Mouse (Mus musculus): ENCODE measurements around the gene Fam198b. TPM values are rescaled to one million over a fixed set of nuclear protein-coding genes. Genes with fewer than 3 reads are reported as not detected.
"Not testable (repeated sequence)": the region's sequence is repeated elsewhere in the genome, so short reads cannot be mapped to it uniquely, and the experiment has no call there.

Fam198b gene
- total RNA-seq, 2 experiments from 2014 or later, result 3.4 to 4.1 TPM

DNA sequence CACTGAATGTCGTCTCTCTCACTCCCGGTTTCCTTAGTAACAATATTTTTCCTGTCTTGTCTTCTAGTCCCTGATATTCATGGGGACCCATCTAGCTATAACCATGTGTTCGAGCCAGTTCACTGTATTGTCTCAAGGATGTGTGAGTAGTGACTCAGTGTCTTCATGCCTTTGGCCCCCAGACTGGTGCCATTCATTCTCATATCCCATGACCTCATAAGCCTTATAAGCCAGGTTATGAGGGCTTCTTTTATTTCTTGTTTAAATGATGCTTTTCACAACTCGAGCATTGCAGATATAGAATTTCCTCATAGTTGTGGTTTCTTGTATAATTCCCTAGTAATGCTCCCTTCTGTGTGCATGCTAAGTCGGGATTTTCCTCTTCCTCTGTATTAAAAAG, 31.9 kb downstream of the Fam198b start:
- intact Hi-C loops (cut with DNase I), result no loop called here
- no peak for DNase-seq

DNA sequence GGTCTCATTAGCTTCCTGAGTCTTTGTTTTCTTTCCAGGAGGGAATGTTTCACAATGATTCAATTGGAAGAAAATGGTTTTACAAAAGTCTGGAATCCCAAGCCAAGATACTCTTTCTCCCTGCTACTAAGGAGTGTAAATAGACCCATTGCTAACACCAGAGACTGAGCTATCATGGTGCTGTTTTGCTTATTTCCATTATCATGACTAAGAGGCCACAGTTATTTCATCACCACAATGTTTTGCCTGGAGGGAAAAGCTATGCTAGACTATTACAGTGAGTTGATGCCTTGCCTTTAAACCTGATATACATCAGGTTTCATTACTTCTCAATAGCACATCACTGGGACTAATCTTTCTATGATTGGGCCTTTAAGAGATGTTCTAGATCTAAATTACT, 34.4 kb downstream of the Fam198b start:
- intact Hi-C loops (cut with DNase I), result no loop called here
- no peak for DNase-seq

DNA sequence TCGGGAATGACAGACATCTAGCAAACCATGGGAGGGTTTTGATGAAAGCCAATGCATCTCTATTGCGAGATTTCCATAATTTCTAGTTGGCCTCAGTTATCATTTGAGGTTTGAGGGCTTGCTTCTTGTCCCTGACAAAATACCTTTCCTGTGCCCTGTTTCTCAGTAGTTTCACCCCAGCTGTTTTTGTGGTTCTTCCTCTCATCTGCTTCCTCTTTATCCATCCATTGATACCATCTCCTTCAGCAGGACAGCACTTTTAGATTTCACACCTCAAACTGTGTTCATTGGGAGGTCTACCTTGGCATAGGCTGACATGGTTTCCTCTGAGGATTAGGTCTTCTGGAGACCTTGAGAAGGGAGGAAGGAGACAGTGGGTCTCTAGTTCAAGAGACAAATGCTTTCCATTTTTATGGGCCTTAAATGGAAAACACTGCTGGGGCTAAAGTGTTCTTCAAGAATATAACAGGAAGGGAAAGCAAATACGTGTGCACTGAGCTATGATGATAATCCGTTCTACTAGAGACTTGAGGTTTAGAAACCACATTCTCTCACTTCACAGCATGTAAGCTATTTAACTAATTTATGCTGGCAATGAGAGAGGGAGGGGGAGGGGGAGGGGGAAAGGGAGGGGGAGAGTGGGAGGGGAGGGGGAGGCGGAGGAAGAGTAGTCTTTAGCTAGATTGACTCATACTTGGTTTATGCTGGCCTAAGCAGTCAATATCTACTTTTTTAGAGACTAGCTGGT, 41.8 kb downstream of the Fam198b start:
- no peak for DNase-seq
- intact Hi-C loops (cut with DNase I), result no loop called here

DNA sequence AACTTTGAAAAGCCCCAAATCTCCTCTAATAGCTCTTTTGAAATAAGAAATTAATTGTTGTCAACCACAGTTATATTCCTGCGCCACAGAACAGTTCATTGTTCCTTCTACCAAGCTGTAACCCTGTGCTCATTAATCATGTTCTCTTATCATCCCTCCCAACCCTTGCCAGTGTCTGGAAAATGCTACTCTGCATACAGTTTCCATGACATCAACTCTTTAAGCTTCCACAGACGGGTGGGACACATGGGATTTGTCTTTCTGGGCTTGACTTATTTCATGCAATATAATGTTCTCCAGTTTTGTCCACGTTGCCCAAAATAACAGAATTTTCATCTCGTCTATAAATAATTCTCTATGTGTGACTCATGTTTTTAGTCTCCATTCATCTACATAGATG, 42.7 kb downstream of the Fam198b start:
- intact Hi-C loops (cut with DNase I), result no loop called here
- DNase-seq, result no peak

DNA sequence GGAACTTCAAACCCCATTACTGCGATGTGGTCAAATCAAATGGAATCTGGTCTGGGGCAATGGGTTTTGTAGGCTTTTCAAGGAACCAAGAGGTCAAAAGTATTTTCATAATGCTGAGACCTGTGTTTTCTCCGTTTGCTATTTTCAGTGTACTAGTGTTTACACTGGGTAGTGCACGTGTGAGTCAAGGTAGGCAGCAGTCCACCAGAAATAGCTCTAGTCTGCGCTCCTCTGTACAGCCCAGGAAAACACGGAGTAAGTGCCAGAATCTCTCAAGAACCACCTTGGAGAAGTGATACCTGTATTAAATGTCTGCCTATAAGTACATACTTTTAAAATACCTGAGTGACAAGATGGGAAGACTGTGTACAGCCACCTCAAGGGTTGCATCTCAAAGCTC, 44.1 kb downstream of the Fam198b start:
- intact Hi-C loops (cut with DNase I), result no loop called here
- no peak for DNase-seq

DNA sequence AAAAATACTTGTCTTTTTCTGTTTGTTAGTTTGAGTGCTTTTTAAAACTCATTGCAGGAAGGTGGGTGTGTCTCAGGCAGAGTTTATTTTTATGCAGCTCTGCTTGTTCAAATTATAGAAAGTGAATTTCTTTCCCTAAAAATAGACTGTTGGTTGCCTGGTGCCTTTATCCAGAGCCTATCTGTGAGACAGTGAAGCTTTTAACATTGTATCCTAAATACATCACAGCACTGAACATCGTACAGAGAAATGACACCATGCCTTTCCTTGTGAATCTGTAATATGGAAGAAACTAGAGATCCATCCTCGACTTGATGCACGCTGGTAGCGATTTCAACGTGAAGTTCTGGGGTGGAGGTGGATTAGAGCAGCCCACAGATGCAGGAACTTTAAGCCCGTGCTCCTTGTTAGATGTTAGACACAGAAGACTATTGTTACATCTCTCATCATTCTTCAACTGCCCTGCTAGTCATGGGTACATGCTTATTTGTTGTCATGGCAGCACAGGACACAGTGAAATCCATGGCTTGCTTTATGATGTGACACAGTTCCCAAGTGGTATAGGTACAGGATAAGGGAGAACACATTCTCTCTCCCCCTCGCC, 45.9 kb downstream of the Fam198b start:
- intact Hi-C loops (cut with DNase I), result no loop called here
- DNase-seq, result no peak

DNA sequence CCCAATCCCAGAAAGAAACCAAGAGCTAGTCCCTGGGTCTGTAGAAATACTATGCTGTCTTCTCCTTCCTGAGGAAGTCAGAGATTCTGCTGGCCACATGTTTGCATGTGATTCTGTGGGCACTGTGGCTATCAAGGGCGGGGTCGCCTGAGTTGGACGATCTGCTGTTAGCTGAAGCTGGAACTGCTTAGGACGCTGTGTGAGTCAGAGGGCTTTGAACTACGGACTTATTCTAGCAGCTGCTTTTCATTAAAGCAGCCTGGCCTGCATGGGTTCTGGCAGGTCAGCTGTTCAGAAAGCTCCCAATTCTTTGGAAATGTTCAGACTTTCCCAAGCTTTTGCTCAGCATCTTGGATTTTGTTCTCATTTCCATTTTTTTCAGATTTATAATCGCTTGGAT, 51.9 kb downstream of the Fam198b start:
- no peak for DNase-seq
- intact Hi-C loops (cut with DNase I), result no loop called here

DNA sequence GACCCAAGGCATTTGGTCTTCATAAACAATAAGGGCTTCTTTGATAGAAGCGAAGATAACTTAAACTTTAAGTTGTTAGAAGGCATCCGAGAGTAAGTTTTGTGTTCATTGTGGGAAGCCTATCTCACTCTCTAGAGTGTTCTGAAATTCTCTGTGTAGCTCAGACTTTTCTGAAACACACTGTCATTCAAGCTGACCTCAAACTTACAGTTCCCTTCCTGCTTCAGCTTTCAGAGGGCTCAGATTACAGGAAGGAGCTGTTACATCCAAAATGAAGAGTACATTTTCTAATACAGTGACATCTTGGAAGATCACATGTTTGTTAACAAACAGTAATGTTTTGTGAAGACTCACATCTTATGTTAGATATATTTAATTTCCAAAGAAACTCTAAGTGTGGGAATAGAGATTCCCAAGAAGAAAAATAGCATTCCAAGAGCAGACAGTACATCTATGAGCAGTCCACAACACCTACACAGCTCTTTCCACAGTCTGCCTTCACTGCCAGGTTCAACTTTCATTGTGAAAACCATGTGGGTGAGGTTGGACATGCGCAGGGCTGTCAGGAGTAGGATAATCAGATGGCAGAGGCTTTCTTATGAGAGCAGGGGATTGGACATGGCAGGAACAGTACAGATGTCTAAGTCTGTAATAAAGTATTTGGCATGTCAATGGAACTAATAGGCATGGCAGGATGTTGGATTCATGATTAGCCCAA, 52.6 kb downstream of the Fam198b start:
- intact Hi-C loops (cut with DNase I), result no loop called here
- no peak for DNase-seq

DNA sequence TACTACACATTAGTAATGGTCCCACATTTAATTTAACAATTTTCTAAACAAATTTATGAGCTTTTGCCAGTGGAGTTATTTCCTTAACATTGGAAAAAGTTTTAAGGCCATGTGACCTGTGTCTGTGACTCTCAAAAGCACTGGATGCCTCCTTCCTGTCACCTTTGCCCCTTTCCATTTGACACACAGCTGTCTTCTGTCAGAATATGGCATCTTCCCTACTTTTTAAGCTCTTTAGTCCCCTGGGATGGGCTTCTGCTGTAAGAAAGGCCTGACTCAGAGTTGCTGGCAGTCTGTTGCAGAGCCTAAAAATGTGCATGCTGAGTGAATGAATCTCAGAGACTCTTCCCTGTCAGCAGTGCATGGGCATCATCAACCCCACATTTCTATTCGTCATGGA, 63.4 kb downstream of the Fam198b start:
- no peak for DNase-seq
- intact Hi-C loops (cut with DNase I), result no loop called here

DNA sequence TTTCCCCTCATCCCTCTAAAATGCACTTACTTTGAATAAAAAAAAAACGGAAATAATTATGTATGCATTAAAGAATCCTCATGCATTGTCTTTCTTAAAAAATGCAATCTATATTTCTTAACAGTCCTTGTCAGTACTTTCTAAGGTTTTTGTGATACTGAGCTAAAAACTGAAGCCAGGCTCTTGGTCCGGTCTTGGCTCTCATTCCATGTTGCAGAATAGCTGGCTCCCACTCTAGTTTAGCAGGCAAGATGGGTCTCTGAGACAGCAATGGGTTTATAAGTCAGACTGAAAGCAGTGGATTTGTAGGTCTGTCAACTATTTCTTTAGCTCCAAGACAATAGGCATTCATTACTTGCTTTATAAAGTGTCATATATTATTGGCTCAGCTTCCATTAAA, 63.8 kb downstream of the Fam198b start:
- intact Hi-C loops (cut with DNase I), result no loop called here

DNA sequence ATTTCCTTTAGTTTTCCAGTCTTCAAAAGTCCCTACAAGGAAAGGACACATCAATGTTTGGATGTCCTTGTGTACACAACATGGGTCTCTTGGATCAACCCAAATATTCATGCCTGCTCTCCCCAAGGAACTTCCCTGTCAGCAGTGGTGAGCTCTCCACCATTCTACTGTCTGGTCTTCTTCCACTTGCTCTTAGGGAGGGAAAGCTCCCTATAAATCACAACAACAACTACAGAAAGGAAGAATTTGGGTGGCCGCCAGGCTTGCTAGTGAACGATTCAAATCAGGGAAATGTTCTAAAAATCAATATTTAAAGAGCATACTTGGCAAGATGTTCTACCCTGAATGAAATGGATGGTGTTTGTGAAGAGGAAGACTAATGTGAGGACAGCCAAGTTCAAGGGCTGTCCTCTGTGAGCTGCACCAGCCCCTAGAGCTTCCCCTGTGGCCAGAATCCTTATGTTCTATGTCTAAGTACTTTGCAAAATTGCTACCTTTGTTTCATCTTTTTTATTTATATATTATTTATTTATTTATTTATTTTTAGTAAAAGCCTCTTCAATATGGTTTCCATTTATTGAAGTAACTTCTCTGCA, 68.9 kb downstream of the Fam198b start:
- no peak for DNase-seq
- intact Hi-C loops (cut with DNase I), result no loop called here

More for the DNA sequence above, 63.8 kb downstream of the Fam198b start:
- no peak for DNase-seq

DNA sequence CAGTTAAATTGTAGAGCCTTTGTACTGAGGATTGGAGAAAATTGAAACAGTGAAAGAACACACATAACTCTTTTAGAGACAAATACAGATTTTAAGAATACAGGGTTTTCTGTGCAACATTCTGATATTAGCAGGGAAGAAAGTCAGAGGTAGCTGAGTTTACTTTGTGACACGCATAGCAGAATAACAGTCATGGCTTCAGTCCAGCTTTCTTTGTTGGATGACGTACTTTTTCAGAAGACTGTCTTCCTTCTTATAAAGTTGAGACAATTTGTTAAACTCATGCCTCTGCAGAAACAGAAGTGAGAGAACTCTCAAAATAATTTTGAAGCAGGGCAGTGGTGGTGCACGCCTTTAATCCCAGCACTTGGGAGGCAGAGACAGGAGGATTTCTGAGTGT, 70.9 kb downstream of the Fam198b start:
- intact Hi-C loops (cut with DNase I), result no loop called here
- DNase-seq, result no peak

DNA sequence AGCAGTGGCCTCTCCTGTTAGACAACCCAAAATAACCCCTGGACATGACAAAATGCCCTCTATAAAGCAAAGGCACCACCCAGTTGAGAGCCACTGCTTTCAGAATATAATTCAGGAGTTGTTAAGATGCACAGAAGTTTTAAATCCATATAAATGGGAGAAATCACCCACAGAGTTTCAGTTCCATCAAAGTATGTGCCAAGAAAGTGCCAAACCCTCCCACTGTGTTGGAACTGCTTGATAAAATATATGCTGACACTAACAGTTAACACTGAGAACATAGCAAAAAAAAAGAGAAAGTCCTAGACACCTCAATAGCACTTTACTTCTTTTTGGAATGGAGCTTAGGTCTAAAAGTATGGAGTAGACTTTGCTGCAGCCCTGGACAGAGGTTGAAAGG, 72.5 kb downstream of the Fam198b start:
- intact Hi-C loops (cut with DNase I), result no loop called here

DNA sequence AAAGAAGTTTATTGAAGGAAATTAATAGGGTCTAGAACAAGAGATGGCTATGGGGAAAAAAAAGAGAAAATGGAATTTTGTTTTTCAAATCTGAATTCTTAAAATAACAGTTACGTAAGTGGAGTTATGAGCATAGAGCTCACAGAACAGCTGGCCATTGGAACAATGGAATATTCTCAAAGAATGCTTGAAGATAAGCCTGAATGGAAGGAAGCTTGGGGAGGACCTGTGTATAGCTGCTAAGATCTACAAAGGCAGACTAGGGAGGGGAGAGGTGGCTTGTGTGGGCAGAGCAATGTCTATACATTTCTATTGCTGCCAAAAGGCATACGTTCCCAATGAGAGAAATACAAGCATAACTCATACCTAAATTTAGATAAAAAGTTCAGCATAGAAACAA, 73.4 kb downstream of the Fam198b start:
- intact Hi-C loops (cut with DNase I), result no loop called here
- no peak for DNase-seq

More for the DNA sequence above, 72.5 kb downstream of the Fam198b start:
- DNase-seq, result peak; percentile 10

DNA sequence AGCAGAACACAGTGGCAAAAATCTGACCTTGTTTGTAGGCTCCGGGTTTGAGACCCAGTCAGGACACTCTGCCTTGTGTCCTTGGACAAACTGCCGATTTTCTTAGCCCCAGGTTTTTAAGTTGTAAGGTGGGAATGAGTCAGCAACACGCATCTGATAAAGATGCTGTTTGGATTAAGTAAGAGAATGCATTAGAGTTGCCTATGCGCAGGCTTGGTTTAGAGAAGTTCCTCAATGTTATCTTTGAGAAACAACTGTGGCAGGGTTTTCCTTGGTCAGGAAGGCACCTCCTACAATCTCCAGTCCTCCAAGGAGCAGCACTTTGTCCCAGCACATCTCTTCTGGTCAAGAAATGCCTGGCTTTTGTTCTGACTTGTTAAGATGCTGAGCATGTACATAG, 82.4 kb downstream of the Fam198b start:
- intact Hi-C loops (cut with DNase I), result no loop called here
- DNase-seq, result no peak

DNA sequence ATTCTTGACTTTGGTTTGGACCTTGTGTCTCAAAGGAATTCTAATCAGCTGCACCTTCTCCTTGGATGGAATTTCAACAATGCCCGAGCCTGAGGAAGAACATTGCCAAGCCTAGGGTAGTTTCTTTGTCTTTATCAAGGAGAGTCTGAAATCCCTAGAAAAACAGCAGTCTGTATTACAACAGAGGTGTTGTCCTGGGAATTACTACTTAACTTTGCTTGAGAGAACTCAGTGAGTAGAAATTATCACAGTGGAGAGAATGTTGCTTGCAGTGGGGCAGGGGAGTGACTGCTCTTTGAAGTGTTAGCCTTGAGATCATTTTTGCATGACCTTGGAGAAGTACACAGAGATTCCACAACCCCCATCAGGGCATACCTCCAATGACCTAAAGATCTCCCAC, 83.0 kb downstream of the Fam198b start:
- DNase-seq, result no peak
- intact Hi-C loops (cut with DNase I), result no loop called here

DNA sequence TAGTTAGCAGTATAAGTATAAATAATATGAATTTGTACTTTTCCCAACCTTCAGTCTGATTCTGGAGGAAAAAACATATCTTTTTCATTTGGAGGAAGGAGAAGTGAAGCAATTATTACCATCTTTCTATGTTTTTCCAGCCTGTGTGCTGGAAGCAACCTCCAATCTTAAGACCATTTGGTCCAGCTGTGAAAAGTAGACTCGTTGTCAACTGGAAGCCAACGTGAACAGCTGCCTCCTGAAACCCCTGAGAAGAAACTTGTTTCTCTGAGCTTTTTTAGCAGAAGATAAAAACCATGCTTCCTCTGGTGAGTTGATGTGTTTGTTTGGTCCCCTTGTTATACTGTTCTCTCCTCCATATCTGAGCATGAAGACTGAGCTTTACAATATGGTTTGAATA, 84.1 kb downstream of the Fam198b start:
- no peak for DNase-seq
- intact Hi-C loops (cut with DNase I), result no loop called here

DNA sequence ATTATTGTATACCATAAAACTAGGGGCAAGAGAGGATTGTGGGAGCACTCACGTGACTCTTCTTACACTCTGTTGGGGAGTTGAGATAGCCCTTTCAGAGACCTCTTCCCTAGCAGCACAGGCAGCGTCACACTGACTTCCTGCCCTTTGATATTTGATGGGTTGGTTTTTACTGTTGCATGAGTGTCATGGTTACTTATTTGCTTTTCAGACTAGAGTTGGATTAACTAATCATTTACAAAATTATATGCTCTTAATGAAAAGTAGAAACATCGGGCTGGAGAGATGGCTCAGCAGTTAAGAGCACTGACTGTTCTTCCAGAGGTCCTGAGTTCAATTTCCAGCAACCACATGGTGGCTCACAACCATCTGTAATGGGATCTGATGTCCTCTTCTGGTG, 85.2 kb downstream of the Fam198b start:
- DNase-seq; intact Hi-C loops (cut with DNase I): not testable (repeated sequence)

DNA sequence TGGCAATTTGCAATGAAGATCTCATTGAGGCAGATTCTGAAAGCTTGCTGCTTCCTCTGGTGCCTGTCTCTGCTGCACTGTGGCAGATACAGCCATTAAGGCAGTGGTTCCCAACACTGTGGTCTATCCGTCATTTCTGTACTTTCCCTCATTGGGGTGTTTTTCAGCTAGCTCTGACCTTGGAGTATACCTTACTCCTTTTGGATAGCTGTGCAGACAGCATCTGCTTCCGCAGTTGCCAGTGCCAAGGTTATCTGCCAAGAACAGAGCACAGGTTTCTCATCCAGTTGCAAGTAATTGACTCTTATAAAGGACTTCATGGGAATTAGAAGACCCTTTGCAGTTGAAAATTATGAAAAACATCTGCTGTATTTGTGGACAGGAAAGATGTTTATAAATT, 85.7 kb downstream of the Fam198b start:
- intact Hi-C loops (cut with DNase I), result no loop called here
- DNase-seq, result peak; percentile 4

DNA sequence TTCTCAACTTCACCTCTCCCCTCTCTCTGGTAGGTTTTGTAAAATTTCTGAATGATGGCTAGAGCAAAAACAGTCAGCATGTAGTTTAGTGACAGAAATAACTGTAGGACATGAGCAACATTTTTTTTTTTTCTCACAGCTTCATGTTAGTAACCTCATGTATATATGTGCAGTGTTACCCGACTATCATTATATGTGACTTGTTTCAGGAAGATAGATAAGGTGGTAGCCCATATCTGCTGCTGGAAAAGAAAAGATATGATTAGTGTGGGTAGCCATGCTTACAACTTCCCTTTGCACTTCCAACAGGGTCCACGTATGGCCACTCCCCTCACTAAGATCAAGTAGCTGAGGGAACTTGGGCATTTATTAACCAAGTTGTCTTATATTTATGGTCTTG, 86.2 kb downstream of the Fam198b start:
- intact Hi-C loops (cut with DNase I), result no loop called here

DNA sequence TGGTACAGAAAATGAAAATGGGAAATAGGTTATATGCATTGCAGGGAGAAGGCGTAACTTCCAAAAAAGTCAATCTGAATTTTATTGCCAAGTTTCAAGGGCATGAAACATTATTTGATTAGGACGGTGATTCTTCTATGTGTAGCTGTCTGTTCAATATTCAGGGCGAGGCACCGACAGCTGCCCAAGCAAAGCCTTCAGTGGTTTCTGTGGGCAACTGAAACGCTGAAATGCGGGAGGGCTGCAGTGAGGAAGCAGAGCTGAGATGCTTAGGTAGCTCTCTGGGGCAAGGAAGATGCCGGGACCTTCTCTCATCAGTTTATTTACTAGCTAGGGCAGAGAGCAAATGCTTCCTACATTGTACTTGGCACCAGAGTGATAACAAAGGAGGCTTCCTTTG, 87.2 kb downstream of the Fam198b start:
- intact Hi-C loops (cut with DNase I), result no loop called here
- DNase-seq, result no peak

More for the DNA sequence above, 86.2 kb downstream of the Fam198b start:
- DNase-seq, result no peak

DNA sequence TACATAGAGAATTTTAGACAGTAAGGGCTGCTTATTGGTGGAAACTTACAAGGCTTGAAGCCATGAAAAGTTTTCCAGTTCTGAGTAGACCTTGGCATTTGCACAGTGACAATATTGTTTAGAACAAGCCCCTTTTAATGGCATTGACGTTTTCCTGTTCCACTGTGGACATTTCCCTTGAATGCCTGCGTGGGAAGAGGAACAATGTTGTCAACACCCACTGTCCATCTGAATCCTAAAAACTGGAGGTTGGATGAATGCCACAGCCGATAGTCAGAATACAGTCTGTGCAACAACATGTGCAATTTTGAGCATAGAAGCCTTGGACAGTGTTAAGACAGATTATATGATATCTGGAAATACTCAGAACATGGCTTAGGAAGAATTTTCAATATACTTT, 92.5 kb downstream of the Fam198b start:
- intact Hi-C loops (cut with DNase I), result no loop called here
- DNase-seq, result no peak
